8 mouse cellular contexts compared by ENCODE assay signal in the genomic region with DNA sequence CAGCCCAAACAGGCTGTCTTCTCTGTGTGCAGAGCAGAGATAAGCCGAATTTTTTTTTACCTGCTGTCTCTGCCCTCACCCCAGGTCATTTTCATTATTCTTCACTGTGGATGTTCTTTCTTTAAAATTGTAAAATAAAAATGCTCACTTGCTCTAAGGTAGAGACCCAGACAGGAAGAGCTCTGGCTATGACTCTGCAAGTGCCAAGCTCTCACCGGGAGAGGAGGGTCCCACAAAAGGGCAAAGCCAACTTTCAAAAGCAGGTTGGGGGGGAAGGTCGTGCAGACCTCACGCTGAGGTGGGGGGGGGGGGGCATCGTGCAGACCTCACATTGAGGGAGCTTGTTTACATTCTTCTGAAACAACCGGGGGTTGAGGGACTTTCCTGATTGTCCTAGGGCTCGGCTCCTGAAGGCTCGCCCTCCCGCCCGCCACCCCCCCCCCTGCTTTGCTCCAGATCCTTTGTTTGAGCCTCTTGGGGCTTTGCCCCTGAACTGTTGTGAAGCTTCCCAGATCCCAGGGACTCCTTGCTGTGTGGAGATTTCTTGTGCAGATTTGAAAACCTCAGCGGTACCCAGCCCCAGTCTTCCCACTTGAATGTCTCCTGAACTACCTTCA.
DNase-seq lines count a peak whose midpoint lies in the region; ATAC-seq and TF ChIP-seq lines count a peak whose summit lies in the region.
"Had no signal": no experiment of that assay in that cellular context is flagged by ENCODE, and none has a peak within 500 bp of the region (broad histone marks: within the 10 kb centered on the region; RNA-seq: fewer than 3 reads in every experiment).

No protein-coding gene starts in this region.

- whole genome bisulfite sequencing in hindbrain, embryonic 12.5 days, result under 1% methylated on average over 11 of the region's 11 CpGs
- WGBS in midbrain, postnatal 0 days, result 3% methylated on average over 11 of the region's 11 CpGs

- TF ChIP-seq POLR2A in ES-Bruce4 (IDR thresholded peaks at IDR 0.05; ENCODE audit: insufficient read depth, low read length), result no peak

- peak overlapping the region; percentile 50 for H3K4me2 ChIP-seq in hindbrain, embryonic 12.5 days (replicated peaks)
- peak overlapping the region; percentile 40 for H3K4me2 ChIP-seq in midbrain, postnatal 0 days (ENCODE audit: low read depth, low read length, poor library complexity, severe bottlenecking)

- peak; percentile 57 for DNase-seq in ZHBTc4 (ENCODE audit: low read depth, low spot score)
- DNase-seq in midbrain, postnatal 0 days (ENCODE audit: low spot score), result no peak
- no peak for DNase-seq in urinary bladder, adult 18-20 months (ENCODE audit: low spot score in 2 of 2)
- no peak for DNase-seq in kidney, postnatal 4 days
- no peak for DNase-seq in gastrocnemius, postnatal 4 days (ENCODE audit: low spot score in 2 of 2)

- no peak for TF ChIP-seq CTCF in ES-Bruce4 (IDR thresholded peaks at IDR 0.05; ENCODE audit: low read depth, low read length)
- no peak for TF ChIP-seq CTCF in midbrain, postnatal 0 days (IDR thresholded peaks at IDR 0.05)

- H3K9me3 ChIP-seq in ES-Bruce4 (replicated peaks; ENCODE audit: control insufficient read depth, insufficient read depth, low read length, poor library complexity, severe bottlenecking), result no peaks in the 10 kb centered on the region
- no peaks in the 10 kb centered on the region for H3K9me3 ChIP-seq in hindbrain, embryonic 12.5 days (replicated peaks)
- no peaks in the 10 kb centered on the region for H3K9me3 ChIP-seq in midbrain, postnatal 0 days (ENCODE audit: low read length)

- peak overlapping the region; percentile 93 for H3K27ac ChIP-seq in ES-Bruce4 (ENCODE audit: insufficient read depth, low read length)
- H3K27ac ChIP-seq in hindbrain, embryonic 12.5 days, result no peak overlapping the region
- no peak overlapping the region for H3K27ac ChIP-seq in midbrain, postnatal 0 days (ENCODE audit: low read depth, low read length)
- H3K27ac ChIP-seq: kidney, postnatal 0 days had no signal

- no peaks in the 10 kb centered on the region for H3K27me3 ChIP-seq in ES-Bruce4 (ENCODE audit: control insufficient read depth, insufficient read depth, low read length, poor library complexity, severe bottlenecking)
- no peaks in the 10 kb centered on the region for H3K27me3 ChIP-seq in hindbrain, embryonic 12.5 days
- H3K27me3 ChIP-seq in midbrain, postnatal 0 days (ENCODE audit: insufficient read depth, low read length), result no peaks in the 10 kb centered on the region

- ATAC-seq in hindbrain, embryonic 12.5 days (ENCODE audit: low FRiP score), result 0 out of 2 replicates have a peak, but pooled peaks have one; percentile 41
- ATAC-seq in midbrain, postnatal 0 days (ENCODE audit: low FRiP score), result peak; percentile 49; the same call in 1 of the 2 replicates

- H3K4me3 ChIP-seq in ES-Bruce4 (ENCODE audit: low read depth, low read length), result no peak overlapping the region
- peak overlapping the region; percentile 12 for H3K4me3 ChIP-seq in hindbrain, embryonic 12.5 days
- no peak overlapping the region for H3K4me3 ChIP-seq in midbrain, postnatal 0 days (ENCODE audit: low read depth, low read length)

- H3K9ac ChIP-seq in ES-Bruce4 (ENCODE audit: low read depth, poor library complexity, severe bottlenecking), result no peak overlapping the region
- peak overlapping the region; percentile 54 for H3K9ac ChIP-seq in hindbrain, embryonic 12.5 days
- no peak overlapping the region for H3K9ac ChIP-seq in midbrain, postnatal 0 days (replicated peaks; ENCODE audit: low read length, poor library complexity, severe bottlenecking)

- peak; percentile 68; the same call in 1 of the 2 replicates for TF ChIP-seq EP300 in ES-Bruce4 (IDR thresholded peaks at IDR 0.05; ENCODE audit: insufficient read depth, low read depth, low read length)

- no peaks in the 10 kb centered on the region for H3K36me3 ChIP-seq in ES-Bruce4 (ENCODE audit: control insufficient read depth, insufficient read depth, low read length, poor library complexity, severe bottlenecking)
- no peaks in the 10 kb centered on the region for H3K36me3 ChIP-seq in hindbrain, embryonic 12.5 days
- no peaks in the 10 kb centered on the region for H3K36me3 ChIP-seq in midbrain, postnatal 0 days (ENCODE audit: insufficient read depth, low read length)

- peaks cover 3% of the 10 kb centered on the region for H3K4me1 ChIP-seq in ES-Bruce4 (ENCODE audit: control insufficient read depth, insufficient read depth, low read length)
- H3K4me1 ChIP-seq in hindbrain, embryonic 12.5 days, result peaks cover 25% of the 10 kb centered on the region
- H3K4me1 ChIP-seq in midbrain, postnatal 0 days (ENCODE audit: insufficient read depth, low read length), result peaks cover 10% of the 10 kb centered on the region; the same call in 1 of the 2 replicates
